Mouse (Mus musculus): ENCODE measurements around the gene Dtx2.

- TF ChIP-seq CTCF (IDR thresholded peaks at IDR 0.05; ENCODE audit: low read depth) (peak; percentile 57), EP300 (optimal IDR thresholded peaks at IDR 0.05) (no peak)
Measured at GRCm38 (mm10) chr5:135966866-135967265, 27.7 kb upstream of the Dtx2 start.

All from stomach, postnatal 0 days (tissue).